Mouse (Mus musculus): Measurements from ENCODE around the gene Slc27a4.

DNA sequence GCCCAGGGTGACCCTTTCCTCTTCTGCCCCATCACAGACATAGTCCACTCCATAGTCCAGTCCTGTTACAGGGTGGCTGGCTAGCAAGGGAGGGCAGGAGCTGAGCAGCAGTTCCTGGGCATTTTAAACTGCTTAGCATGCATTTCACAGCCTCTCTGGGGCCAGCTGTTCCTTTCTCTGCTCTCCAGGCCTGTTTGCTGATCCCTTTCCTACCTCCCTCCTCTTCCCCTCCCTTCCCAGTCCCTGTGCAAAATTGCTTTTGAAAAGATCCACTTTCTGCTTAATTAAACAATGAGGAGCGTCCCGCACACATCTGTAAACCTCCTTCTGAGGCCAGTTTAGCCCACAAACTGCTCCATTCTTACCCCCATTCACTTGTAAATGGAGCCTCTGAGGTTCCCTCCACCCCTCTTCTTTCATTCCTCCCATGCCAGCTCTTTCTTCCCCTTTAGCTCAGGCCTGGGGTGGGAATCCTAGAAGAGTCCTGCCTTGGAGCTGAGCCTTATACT is 33.0 kb downstream of the Slc27a4 start:
- TF ChIP-seq GATA1 (IDR thresholded peaks at IDR 0.05; ENCODE audit: low read length) (no peak), TAL1 (IDR thresholded peaks at IDR 0.05; ENCODE audit: low read length) (no peak)
